Mouse (Mus musculus): Measurements from ENCODE around the gene P2rx2.

DNA sequence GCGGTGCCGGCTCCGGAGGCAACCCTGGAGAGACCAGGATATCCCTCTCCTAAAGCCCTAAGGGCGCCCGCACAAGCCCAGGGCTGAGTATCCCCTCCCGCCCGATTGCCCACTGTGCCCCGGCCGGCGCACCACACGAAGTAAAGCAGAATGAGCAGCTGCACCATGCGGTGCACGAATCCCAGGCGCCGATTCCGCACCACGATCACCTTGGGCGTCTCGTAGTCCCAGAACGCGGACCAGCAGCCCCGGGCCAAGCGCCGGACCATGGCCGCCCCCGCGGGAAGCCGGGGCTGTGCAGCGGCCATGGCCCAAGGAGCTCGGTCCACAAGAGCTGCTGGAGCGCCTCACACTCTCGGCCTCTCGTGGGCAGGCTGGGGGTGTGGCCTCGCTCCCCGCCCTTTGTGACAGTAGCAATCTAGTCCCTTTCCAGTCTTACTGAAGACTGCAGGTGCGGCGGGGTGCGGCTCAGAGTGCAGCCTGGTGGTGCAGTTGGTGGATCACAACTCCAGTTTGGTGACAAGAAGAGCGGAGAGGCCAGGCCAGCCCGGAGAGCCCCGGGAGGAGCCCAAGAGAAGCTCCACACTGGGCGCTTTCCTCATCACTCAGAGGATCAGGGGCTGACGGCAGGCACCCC is at the start of gene P2rx2:
- TF ChIP-seq CTCF (IDR thresholded peaks at IDR 0.05; ENCODE audit: borderline replicate concordance, insufficient read depth, low read length) (no peak), POLR2A (IDR thresholded peaks at IDR 0.05; ENCODE audit: low read depth, low read length) (no peak)
